Mouse (Mus musculus) adipocyte (in vitro differentiated cells): ENCODE results near the gene Eya3.
"Not testable (repeated sequence)": the region's sequence is repeated elsewhere in the genome, so short reads cannot be mapped to it uniquely, and the experiment has no call there.

Source experiments
- DNase-seq: peaks from one replicate; pipeline ENCODE4 v3.0.0-alpha.2; 2016; ENCODE audit warnings: low spot score

Gene Eya3

GRCm38 (mm10) chr4:132638461-132639190 is at the start of gene Eya3:
Eya3 (plus strand) TSS chr4:132638987.
- peak; percentile 95 for DNase-seq

DNA sequence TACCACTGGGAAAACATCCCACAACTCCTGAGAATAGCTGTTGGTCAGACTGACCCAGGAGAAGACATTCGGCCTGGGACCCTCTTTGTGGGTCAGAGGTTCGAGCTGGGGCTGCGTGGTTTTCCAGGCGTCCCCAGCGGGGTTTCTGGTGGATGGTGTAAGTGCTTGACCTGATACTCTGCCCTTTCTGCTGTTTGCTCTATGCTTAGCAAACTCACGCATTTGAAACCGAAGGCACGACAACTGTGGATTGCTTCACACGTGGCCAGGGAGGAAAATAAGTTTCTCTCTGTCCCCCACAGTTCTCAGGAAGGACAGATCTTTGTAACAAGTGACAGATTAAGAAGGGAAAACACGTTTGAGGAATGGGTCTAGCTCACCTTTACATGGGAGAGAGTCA is 48.1 kb upstream of the Eya3 start:
- no peak for DNase-seq

DNA sequence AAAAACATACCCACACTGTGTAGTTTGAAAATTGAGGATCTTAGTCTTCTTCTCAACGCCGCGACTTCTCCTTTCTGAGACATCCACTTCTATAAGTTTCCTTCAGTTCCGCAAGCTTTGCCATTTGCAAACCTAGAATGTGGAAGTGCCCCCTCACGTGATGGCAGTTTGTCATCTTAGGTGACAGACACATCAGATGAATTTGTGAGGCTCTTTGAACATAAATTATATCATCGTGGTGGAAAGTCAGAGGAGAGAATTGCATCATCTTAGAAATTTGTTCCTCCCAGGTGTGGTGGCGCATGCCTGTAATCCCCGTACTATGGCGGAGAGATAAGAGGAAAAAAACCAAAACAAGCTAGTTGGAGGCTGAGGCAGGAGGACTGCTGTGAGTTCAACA is 45.8 kb upstream of the Eya3 start:
- no peak for DNase-seq

DNA sequence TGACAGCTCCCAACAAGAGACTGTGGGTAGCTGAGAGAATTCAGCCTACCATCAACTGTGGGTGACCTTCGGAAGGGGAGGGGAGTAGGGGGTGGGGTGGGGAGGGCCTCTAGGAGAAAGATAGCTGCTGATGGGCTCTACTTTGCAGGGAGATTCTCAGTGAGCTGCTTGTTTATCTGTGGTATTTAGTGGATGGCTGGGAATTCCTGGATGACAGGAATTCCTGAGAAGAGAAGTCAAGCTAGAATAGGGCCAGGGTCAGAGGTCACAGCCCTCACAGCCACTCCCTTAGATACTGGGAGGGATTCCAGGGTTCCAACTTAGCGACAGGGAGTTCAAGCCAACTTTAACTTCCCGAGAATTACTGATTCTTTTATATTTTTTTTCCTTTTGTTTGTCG is 44.6 kb upstream of the Eya3 start:
- DNase-seq = peak; percentile 10

- DNase-seq = no peak
Observed at GRCm38 (mm10) chr4:132598861-132599260, 39.9 kb upstream of the Eya3 start.

GRCm38 (mm10) chr4:132599764-132600163 is 39.0 kb upstream of the Eya3 start:
- DNase-seq = no peak

- DNase-seq = no peak
Observed at GRCm38 (mm10) chr4:132600465-132600864, 38.3 kb upstream of the Eya3 start.

DNA sequence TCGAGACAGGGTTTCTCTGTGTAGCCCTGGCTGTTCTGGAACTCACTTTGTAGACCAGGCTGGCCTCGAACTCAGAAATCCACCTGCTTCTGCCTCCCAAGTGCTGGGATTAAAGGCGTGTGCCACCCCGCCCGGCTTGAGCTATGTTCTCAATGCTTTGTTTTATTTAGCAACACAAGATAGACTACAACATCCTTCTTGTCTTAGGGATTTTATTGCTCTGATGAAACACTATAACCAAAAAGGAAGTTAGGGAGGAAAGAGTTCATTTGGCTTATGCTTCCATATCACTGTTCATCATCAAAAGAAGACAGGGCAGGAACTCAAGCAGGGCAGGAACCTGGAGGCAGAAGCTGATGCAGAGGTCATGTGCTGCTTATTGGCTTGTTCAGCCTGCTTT is 37.5 kb upstream of the Eya3 start:
- DNase-seq = not testable (repeated sequence)

- no peak for DNase-seq
Observed at GRCm38 (mm10) chr4:132603468-132603867, 35.3 kb upstream of the Eya3 start.

GRCm38 (mm10) chr4:132605816-132606215 is 33.0 kb upstream of the Eya3 start:
- DNase-seq = no peak

DNA sequence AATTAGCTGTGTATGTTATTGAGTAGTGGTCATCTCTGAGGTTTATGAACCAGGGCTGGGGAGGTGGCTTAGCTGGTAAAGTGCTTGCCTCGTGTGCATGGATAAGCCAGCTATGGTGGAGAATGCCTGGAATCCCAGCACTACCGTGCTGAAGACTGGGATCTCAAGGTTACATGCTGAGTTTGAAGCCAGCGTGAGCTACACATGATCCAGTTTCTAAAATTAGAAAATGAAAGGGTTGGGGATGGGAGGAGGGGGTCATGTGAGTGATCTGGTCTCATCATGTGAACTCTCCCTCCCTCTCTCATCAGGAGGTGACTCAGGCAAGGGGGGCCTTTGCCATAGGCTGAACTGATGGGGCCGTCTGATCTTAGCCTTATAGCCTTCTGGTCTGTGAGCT is 30.6 kb upstream of the Eya3 start:
- DNase-seq = no peak

- no peak for DNase-seq
Observed at GRCm38 (mm10) chr4:132610301-132610984, 28.3 kb upstream of the Eya3 start.

DNA sequence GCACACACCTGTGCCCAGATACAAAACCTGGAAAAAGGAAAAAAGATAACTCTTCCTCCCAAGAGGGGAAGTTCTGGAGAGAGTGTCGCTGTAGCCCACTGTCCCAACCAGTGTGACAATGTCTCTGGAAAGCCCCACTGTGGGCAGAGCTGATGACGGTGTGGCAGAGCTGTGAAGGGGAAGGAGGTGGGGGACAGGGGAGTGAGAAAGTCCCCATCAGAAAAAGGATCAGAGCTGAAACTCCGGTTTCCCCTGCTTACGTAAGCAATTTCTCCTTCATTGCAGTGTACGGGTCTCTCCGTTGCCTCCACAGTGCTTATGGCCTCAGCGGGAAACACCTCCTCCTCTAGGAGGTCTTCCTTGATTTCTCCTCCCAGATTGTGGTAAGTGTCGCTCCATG is 27.5 kb upstream of the Eya3 start:
- DNase-seq = no peak

GRCm38 (mm10) chr4:132617873-132618272 is 20.9 kb upstream of the Eya3 start:
- no peak for DNase-seq

DNA sequence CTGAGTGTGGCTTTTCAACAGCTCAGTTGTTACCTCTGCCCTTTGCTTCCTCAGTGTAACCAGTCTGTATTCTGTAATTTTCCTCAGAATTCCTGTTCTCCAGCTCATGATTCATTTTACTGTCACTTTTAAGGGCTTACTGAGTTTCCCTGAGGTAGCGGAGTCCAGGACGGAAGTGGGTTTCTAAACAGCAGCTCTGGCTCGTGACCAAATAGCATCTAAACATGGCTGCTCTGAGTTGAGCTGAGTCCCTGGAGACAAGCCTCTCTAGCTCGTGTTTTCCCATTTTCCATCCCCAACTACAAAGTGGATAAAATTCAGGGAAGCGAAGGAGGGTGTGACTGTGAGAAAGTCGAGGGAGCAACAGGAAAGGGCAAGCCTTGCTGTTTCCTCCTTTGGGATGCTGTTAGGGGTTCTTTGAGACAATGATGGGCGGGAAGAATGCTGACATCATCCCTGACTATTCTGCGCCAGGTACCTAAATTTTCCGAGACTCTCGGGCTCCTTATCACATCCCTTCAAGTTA is 19.9 kb upstream of the Eya3 start:
- no peak for DNase-seq

DNA sequence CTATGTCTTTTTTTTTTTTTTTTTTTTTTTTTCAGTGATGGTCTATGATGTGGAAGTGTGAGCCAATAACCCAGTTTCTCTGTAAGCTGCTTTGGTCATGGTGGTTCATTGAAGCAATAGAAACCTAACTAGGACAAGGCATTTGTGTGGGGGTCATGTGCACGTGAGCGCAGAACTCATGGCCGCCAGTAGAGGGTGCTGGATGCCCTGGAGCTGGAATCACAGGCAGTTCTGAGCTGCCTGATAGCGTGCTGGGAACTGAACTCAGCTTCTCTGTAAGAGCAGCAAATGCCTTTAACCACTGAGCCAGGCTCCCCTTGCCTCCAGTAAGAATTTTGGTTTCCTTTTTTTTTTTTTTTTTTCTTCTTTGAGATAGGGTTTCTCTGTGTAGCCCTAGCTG is 18.7 kb upstream of the Eya3 start:
- DNase-seq = no peak

DNA sequence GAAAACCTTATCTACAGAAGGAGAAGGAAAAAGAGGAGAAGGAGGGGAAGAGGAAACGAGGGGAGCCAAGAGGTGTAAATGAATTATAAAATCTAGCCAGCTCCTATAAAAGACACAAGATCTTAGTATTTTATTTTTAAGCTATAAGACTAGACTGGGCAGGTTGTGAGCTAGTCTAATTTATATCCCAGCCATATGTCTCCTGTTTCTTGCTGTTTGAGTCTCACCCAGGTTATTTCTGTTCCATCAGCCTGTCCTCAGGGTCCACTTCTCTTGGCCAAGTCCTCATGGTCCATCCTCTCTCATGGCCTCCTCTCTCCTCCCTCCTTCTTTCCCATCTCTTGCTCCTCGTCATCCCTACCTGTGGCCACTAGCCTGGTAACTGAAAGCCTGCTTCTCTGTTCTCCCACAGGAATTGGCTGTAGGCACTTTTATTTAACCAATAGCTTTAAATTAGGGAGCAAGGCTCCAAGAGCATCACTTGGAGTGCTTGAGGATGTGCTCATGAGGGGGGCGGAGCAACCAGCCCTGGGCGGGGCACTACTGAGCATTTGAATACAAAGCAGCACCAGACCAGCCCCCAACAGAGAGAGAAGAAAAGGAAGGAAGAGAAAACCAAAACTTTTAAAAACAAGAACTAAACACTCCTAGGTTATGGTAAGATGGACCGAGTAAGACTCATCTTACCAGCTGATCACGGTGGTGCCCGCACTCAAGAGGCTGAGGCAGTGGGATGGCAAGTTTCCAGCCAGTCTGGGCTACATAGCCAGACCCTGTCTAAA is 17.3 kb upstream of the Eya3 start:
- no peak for DNase-seq

GRCm38 (mm10) chr4:132624034-132624657 is 14.6 kb upstream of the Eya3 start:
- no peak for DNase-seq

DNA sequence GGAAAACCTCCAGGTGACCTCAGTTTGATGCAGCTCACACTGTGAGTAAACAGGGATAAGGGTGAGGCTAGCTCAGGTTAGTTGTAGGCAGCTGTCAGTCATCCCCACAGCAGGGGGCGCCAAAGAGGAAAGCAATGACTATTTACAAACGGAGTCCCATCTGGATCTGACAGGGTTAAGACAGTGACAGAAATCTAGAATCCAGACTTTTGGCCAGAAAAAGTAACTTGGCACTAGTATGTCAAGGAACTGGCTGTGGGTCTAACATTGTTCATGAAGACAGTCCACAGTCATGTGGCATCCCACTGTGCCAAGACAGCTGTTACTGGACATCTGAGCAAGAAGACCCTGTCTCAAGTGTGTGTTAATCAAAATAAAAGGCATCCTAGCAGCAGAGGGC is 10.0 kb upstream of the Eya3 start:
- no peak for DNase-seq

GRCm38 (mm10) chr4:132635971-132636370 is 2.8 kb upstream of the Eya3 start:
- peak; percentile 62 for DNase-seq

DNA sequence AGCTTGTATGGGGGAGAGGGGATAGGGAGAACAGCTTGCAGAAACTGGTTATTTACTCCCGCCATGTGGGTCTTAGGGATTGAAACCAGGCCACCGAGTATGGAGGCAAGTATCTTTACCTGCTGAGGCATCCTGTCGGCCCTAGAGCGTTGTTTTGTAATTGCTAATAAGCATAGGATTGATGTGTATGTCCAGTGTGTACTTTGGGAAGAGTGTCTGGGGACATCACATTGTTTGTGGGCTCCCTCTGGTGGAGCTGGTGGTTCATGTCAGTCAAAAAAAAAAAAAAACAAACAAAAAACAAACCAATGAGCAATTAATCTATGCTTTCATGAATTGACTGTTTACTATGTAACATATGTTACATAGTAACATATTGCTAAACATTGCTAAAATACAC is 2.2 kb upstream of the Eya3 start:
- DNase-seq = peak; percentile 57

DNA sequence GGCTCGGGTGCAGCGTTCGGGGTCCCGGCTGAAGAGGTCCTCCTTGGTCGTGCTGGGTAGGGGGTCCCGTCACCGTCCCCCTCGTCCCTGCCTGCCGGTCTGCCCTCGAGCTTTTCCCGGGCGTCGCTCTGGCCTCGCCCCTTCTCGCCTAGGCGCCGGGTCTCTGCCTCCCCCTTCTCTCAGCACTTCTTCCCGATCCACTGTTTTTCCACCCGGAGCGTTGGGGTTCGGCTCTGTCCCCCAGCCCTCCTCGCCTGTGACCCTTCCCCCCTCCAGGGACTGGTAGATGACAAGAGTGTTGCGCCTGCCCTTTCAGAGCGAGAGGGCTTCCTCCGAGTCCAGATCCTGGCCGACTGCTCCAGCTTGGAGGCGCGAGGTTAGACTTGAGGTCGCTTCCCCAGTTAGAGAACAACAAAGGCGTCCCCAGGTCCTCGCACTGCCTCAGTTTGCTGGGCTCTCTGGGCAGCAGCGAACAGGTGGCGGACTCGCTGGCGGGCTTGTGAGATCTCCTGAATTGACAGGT is 465 bp downstream of the Eya3 start:
- no peak for DNase-seq
